Mouse (Mus musculus): ENCODE results near the gene Spem1.
A peak's percentile ranks its signal among the peaks of the same experiment; 100 is the strongest.

DNA sequence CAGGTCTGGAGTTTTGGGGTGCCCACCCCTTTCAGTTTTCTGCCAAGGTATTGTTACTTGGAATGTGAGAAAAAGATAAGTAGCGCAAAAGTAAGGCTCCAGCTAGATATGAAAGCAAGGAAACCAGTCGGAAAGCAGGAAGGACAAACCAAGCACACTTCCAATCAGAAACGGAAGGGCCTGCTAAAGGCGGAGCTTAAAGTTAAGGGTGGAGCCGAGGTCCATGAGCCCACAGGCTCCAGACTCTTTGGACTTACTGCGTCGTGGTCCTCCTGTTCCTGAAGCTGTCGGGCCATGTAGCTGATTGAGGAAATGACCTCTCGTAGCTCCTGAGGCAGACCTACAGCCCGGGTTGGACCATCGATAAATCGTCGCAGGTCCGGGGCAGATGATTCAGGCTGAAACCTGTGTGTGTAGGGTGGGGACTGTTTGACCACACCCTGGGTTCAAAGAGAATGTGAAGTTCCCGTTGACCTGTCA, 37.1 kb downstream of the Spem1 start:
- TF ChIP-seq EP300 (IDR thresholded peaks at IDR 0.05; ENCODE audit: insufficient read depth, low read depth, low read length), result peak; percentile 34; the same call in 1 of the 2 replicates
- TF ChIP-seq CTCF (IDR thresholded peaks at IDR 0.05), result no peak
